Mouse (Mus musculus) layer of hippocampus, adult 2 months (tissue): ENCODE measurements at regions not wholly inside any gene's neighbourhood (a gene's known extent, or its start where the extent isn't known, plus 50 kb on each side); places are given as distances from the start of the nearest gene placed in this dataset.
A peak's percentile ranks its signal among the peaks of the same experiment; 100 is the strongest.

Experiments used
- DNase-seq, 2 experiments: peaks; one replicate each; pipeline ENCODE4 v3.0.0; 2022; ENCODE audit warnings: low spot score in 2 of 2
- H3K27ac ChIP-seq: fragments of 200-600 bp; 2 replicates; pipeline ENCODE4 v1.8.1; 2022
- H3K4me3 ChIP-seq: fragments of 200-600 bp; 2 replicates; pipeline ENCODE4 v1.8.1; 2022; ENCODE audit warnings: mild to moderate bottlenecking
- CTCF ChIP-seq: fragments of 200-600 bp; conservative IDR thresholded peaks from 2 replicates; pipeline ENCODE4 v1.8.1; 2022; ENCODE audit warnings: antibody characterized with exemption, mild to moderate bottlenecking, moderate library complexity

DNA sequence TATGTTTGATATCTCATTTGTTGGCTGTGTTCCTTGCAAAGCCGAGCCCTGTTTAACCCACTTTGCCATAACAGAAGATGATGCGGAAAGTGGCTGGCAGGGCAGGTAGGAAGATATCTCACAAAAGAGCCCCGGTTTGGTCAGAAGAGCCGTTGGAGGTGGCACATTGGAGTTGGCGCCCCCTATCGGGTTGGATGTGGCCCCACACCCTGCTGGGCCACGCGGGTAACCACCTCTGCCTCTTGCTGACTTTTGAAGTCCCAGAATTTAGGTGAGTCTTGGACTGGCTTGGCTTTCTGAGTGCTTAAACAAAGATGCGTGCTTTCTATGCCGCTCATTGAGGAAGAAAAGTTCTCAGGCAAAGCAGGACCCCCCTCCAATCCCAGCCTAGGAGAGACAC, 56.1 kb downstream of the Gm4791 start:
- Histone ChIP-seq H3K4me3 (no peak overlapping the region), H3K27ac (peak overlapping the region; percentile 28; the same call in 1 of the 2 replicates)
- TF ChIP-seq CTCF = peak; percentile 69
- DNase-seq = peak in 1 of 2 experiments; percentile 25

DNA sequence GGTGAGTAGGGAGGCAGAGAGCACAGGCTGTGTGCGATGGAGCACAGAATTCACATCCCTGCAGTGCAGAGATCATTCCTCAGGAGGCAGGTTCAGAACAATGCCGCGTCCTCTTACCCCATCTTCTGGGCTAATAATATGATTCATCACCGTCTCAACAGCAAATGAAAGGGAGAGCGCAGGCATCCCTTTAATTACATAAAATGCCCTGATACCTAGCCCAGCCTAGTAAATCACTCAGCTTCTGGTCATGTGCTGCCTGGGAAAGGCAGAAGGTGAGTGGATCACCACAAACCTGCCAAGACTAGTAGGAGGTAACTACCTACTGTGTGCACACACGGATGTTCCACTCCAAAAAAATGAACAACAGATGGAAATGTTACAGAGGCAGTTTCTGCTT, 57.0 kb downstream of the Gm4791 start:
- no peak overlapping the region for H3K4me3 ChIP-seq
- TF ChIP-seq CTCF = peak; percentile 50
- no peak for DNase-seq
- H3K27ac ChIP-seq = 0 out of 2 replicates have a peak overlapping the region, but pooled peaks have one; percentile 28

DNA sequence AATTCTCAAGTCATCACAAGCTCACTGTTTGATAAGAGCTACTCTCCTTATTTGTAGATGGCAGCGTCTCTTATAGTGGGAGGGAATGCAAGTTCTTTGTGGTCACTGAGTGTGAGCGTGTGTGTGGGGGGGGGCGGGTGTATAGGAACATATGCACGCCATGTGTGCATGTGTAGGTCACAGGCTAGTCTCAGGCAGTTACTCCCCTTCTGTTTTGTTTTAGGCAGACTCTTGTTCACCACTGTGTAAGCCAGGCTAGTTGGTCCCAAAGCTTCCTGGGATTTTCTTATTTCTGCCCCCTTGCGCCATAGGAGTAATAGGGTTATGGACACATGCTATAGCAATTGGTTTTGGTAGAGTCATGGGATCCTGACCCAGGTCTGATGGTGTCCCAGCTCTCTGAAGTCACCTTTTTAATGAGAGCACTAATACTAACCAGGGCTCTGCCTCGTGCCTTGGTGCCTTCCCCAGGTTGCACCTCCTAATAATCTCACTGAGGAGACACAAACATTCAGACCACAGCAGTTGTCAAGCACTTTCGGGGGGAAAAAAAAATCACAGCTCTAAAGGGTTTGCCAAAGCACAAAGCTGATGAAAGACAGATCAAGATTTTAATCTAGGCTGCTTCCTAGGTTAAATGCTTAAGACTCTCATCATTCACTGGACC, 60.9 kb downstream of the Gm4791 start:
- no peak for TF ChIP-seq CTCF
- Histone ChIP-seq H3K27ac (no peak overlapping the region), H3K4me3 (no peak overlapping the region)
- no peak for DNase-seq

DNA sequence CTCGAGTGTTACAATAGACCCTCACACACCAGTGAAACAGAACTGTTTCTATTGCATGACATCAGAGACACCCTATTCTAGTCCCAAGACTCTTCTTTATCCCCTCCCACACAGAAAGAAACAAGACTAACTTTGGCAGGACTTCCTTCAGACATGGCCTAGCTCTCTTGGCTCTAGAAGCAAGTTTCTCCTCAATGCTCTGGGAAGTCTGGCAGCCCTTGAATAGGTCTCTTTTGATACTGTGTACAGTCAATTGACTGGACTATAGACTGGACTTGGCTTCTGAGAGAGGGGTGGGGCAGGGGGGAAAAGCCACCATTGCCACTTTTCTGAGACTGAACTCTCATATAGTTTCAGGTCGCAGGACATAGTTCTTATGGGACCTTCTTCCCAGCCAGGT, 62.2 kb downstream of the Gm4791 start:
- DNase-seq = no peak
- H3K4me3 ChIP-seq = no peak overlapping the region
- TF ChIP-seq CTCF = no peak
- no peak overlapping the region for H3K27ac ChIP-seq

DNA sequence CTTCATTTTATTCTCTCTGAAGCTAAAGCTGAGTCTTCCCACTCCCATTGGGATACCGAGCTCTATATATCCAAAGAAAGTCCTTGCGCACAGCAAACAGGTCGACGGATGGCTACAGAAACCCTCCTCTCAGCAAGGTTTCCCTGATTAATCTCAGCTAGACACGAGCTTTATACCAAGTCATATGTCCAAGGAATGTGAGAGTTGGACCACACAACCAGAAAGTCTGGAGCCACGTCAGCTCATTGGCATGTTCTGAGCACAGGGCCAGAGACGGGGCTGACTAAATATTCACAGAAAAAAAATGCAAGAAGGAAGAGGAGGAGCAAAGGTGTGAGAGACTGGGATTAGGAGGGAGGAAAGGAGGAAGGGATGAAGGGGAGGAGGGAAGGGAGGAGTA, 64.0 kb downstream of the Gm4791 start:
- DNase-seq = no peak
- no peak overlapping the region for H3K27ac ChIP-seq
- H3K4me3 ChIP-seq = no peak overlapping the region
- no peak for TF ChIP-seq CTCF

DNA sequence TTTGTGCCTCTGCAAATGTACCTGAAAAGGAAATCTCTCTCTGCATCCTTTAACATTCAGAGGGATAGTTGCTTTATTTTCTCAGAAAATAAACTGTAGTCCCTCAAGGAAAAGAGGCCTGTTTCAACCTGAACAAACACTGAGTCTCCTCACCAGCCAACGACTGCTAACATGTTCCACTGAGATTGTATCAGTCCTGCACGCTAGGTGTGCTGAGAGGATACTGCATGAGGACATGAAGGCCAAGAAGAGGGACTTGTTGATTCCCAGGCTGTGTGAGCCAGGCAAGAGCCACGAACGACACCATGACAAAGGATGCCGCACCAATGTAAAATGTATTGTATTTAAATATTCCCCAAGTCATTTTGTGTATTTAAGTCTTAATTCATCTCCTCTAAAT, 65.2 kb downstream of the Gm4791 start:
- no peak for DNase-seq
- H3K4me3 ChIP-seq = no peak overlapping the region
- no peak for TF ChIP-seq CTCF
- no peak overlapping the region for H3K27ac ChIP-seq

DNA sequence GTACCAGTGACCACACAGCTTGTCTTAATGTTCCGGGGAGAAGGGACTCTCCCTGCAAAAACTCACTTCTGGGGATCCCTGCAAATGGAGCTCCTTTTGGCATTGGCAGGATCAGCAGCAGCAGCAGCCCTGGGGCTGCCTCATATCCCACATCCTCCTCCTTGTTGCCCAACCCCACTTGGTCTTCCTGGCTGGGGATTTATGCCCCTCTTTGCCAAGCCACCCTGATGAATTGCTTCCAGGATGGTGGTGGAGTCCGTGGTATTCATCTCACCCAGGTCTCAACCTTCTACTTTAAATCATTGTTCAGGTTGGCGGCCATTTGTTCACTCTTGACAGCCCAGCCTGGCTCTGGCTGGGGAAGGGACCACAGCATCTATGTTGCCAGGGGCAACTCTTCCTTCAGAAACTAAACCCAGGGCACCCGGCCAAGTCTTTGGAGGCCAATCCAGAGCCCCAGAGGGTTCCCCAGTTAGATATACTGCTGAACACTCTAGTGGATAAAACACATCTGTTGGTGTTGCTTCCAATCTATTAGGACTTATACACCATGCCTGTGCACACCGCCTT, 66.0 kb downstream of the Gm4791 start:
- Histone ChIP-seq H3K4me3 (no peak overlapping the region), H3K27ac (no peak overlapping the region)
- no peak for TF ChIP-seq CTCF
- no peak for DNase-seq

DNA sequence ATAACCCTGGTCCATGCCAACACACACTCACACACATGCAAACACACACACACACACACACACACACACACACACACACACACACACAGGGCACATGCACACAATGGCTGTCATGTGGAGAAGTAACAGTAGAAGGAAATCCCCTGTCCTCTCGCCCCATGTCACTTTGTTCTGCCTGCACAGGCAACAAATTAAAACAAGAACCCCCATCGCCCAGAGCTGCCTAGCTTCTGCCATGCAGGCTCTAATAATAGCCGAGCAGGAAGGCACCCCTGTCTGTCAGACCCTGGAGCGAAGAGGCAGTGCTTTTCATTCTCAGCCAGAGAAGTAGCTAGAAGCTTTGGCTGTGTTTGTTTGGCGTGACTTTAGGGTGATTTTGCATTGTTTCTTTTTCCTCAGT, 70.9 kb downstream of the Gm4791 start:
- no peak overlapping the region for H3K4me3 ChIP-seq
- H3K27ac ChIP-seq = no peak overlapping the region
- no peak for TF ChIP-seq CTCF
- no peak for DNase-seq

DNA sequence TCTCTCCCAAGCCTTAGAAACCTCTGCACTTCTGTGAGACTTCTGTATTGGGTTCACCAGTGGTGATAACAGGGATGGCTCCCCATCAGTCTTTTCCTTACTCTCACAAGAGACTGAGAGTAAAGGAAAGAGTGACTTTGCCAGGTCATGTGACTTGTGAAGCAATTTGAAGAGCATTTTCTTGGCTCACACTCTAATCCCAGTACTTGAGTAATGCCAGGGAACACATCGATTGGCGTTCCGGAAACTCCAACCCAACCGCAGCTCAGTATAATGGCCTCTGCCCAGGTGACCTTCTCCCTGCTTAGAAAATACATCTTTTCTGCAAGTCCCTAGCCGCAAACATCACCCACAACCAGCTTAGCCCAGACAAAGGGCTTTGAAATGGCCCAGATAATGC, 72.4 kb downstream of the Gm4791 start:
- TF ChIP-seq CTCF = no peak

DNA sequence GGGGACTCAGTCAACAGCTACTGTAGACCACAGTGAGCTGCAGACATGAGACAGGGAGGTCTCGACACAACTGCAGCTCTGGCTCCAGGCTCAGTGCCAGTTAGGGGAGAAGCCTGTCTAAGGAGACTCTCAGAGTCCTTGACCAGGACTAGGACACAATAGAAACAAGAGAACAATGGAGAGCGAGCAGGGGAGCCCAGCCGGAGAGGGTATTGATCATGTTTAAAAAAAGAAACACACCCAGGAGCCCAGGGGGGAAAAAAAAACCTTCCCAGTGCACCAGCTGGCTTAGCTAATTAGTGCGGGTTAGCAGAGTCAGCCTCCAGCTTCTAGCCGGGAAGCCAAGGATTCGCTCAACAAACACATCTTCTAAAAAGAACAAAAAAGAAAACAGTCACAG, 78.4 kb downstream of the Gm4791 start:
- no peak overlapping the region for H3K4me3 ChIP-seq
- TF ChIP-seq CTCF = no peak
- no peak for DNase-seq
- H3K27ac ChIP-seq = peak overlapping the region; percentile 79

More for the DNA sequence above, 72.4 kb downstream of the Gm4791 start:
- no peak for DNase-seq
- Histone ChIP-seq H3K27ac (no peak overlapping the region), H3K4me3 (no peak overlapping the region)

DNA sequence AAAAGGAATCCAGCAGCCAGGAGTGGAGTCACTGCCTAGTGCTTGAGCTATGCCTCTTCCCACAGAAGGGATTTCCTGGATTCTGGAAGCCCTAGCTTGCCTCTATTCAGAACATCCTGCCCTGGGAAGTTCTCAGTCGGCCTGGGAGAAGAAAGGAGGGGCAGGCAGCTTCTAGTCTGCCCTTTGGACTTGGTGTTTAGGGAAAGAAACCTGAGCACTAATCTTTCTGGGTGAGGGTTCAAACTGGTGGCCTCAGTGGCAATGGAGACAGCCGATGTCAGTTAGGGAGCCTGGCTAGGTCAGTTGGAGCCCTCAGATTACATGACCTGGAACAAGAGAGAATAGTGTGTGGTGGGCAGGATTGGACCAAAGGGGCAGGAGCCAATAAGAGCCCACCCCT, 78.9 kb downstream of the Gm4791 start:
- peak overlapping the region; percentile 79 for H3K27ac ChIP-seq
- DNase-seq = no peak
- no peak for TF ChIP-seq CTCF
- no peak overlapping the region for H3K4me3 ChIP-seq

DNA sequence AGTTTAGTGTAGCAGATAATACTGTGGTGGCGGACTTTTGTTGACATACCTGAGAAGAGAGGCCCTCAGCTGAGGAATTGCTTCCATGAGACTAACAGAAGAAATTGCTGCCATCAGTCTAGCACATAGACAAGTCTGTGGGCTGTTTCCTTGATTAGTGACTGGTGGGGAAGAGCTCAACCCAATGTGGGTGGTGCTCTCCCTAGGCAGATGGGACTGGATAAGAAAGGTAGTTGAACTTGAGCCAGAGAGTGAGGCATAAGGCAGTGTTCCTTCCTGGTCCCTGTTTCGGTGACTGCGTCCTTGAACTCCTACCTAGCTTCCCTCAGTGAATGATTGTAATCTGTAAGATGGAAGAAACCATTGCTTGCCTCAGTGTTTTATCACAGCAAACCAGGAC, 79.4 kb downstream of the Gm4791 start:
- DNase-seq = no peak
- no peak for TF ChIP-seq CTCF
- H3K27ac ChIP-seq = no peak overlapping the region
- no peak overlapping the region for H3K4me3 ChIP-seq

DNA sequence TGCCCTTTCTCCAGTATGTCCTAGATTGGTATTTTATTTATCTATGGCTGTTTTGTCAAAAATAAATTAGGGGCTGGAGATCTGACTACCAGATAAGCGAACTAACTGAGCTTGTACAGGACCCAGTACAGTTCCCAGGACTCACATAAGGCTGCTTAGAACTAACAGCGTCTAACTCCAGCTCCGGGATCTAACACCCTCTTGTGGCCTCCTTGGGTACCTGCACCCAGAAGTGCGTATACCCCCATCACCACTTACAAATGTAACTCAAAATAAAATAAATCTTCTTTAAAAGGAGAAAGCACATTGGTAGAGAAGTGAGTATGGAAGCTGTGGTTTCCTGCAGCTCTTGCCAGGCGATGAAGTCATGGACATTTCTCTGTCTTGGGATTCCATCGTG, 82.9 kb downstream of the Gm4791 start:
- no peak overlapping the region for H3K4me3 ChIP-seq

DNA sequence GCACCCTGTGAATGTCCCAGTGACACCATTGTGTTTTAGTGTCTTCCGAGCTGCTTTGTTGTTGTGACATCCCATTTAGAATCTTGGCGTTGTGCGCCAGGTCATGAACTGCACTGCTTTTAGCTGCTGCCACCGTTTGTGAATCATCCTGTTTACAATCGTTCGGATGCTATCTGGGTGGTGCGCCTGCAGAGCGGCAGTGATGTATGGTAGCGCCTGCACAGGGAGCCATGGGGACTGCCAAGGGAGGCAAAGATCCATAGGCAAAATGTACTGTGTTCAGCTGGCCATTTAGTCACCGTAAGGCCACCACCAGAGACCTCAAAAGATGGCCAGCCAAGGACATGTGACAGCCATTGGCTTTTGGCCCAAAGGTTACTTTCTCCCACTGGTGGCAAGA, 93.3 kb downstream of the Gm4791 start:
- Histone ChIP-seq H3K27ac (no peak overlapping the region), H3K4me3 (no peak overlapping the region)
- no peak for DNase-seq
- TF ChIP-seq CTCF = no peak

More for the DNA sequence above, 82.9 kb downstream of the Gm4791 start:
- no peak for DNase-seq
- H3K27ac ChIP-seq = no peak overlapping the region
- TF ChIP-seq CTCF = 0 out of 2 replicates have a peak, but pooled peaks have one; percentile 8

DNA sequence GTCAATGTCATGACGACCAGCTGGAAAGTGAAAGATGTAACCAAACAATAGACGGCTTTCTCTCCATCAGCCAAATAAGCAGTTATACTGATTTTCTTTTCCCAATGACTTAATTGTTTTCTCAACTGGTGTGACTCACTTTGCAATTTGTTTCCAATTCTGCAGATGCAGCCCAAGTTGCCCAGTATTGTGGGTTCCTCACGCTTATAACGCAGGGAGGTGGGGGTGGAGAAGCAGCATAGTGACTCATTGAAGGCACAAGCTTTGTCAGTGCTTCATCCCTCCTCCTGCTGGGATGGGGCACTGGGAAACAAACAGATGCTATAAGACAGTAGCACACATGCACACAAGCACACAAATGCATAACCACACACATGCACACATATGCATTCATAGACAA, 97.1 kb downstream of the Gm4791 start:
- H3K4me3 ChIP-seq = no peak overlapping the region
- peak; percentile 22 to 56 for DNase-seq
- TF ChIP-seq CTCF = no peak
- peak overlapping the region; percentile 39; the same call in 1 of the 2 replicates for H3K27ac ChIP-seq
